Mouse (Mus musculus): ENCODE data around the gene Pter. TPM values are rescaled to one million over a fixed set of nuclear protein-coding genes. Genes with fewer than 3 reads are reported as not detected.
A peak's percentile ranks its signal among the peaks of the same experiment; 100 is the strongest.

The Pter gene
- polyA plus RNA-seq, 1 experiment, result 3.9 TPM

- peaks cover 21% of the 10 kb centered on the region for H3K27me3 ChIP-seq (ENCODE audit: control insufficient read depth, insufficient read depth, insufficient read length)
- no peaks in the 10 kb centered on the region for H3K36me3 ChIP-seq (ENCODE audit: control insufficient read depth, insufficient read depth)
- no peak overlapping the region for H3K4me2 ChIP-seq (ENCODE audit: low read depth)
- H3K79me2 ChIP-seq (ENCODE audit: control insufficient read depth, insufficient read depth), result no peaks in the 10 kb centered on the region
- H3K4me3 ChIP-seq, result no peak overlapping the region
- TF ChIP-seq E2F4 (IDR thresholded peaks at IDR 0.05; ENCODE audit: insufficient read depth) (no peak), USF1 (IDR thresholded peaks at IDR 0.05; ENCODE audit: low read depth) (no peak), SRF (IDR thresholded peaks at IDR 0.05; ENCODE audit: control insufficient read depth, insufficient read length, low read depth) (no peak), MYOD1 (IDR thresholded peaks at IDR 0.05; ENCODE audit: control insufficient read depth in 1 of 3, insufficient read length in 2 of 3, low read depth in 2 of 3) (no peak), CEBPB (IDR thresholded peaks at IDR 0.05; ENCODE audit: insufficient read depth, poor library complexity, severe bottlenecking) (no peak), TCF12 (IDR thresholded peaks at IDR 0.05; ENCODE audit: insufficient read depth, poor library complexity, severe bottlenecking) (no peak), MYOG (IDR thresholded peaks at IDR 0.05; ENCODE audit: control insufficient read depth in 1 of 3, insufficient read depth in 1 of 3, insufficient read length in 2 of 3, low read depth in 2 of 3) (no peak), POLR2A (IDR thresholded peaks at IDR 0.05; ENCODE audit: insufficient read length, low read depth) (no peak), REST (IDR thresholded peaks at IDR 0.05; ENCODE audit: insufficient read depth, insufficient read length) (no peak), POLR2AphosphoS2 (IDR thresholded peaks at IDR 0.05; ENCODE audit: insufficient read length, low read depth) (no peak), TCF3 (IDR thresholded peaks at IDR 0.05; ENCODE audit: insufficient read length, low read depth) (no peak)
- no peak overlapping the region for H3ac ChIP-seq (ENCODE audit: control insufficient read depth, insufficient read length)
These were observed 84.6 kb downstream of the Pter start for GRCm38 (mm10) chr2:13008433-13008832.

- H3K27me3 ChIP-seq (ENCODE audit: control insufficient read depth, insufficient read depth, insufficient read length), result peaks cover 21% of the 10 kb centered on the region
- TF ChIP-seq POLR2AphosphoS2 (IDR thresholded peaks at IDR 0.05; ENCODE audit: insufficient read length, low read depth) (no peak), SRF (IDR thresholded peaks at IDR 0.05; ENCODE audit: control insufficient read depth, insufficient read length, low read depth) (no peak), REST (IDR thresholded peaks at IDR 0.05; ENCODE audit: insufficient read depth, insufficient read length) (no peak)
- H3K4me2 ChIP-seq (ENCODE audit: low read depth), result no peak overlapping the region
- H3K4me3 ChIP-seq, result no peak overlapping the region
- H3ac ChIP-seq (ENCODE audit: control insufficient read depth, insufficient read length), result no peak overlapping the region
- no peaks in the 10 kb centered on the region for H3K36me3 ChIP-seq (ENCODE audit: control insufficient read depth, insufficient read depth)
- no peaks in the 10 kb centered on the region for H3K79me2 ChIP-seq (ENCODE audit: control insufficient read depth, insufficient read depth)
These were observed 85.6 kb downstream of the Pter start for GRCm38 (mm10) chr2:13009261-13009972.

GRCm38 (mm10) chr2:13010030-13010459 lies 86.2 kb downstream of the Pter start:
- H3K4me3 ChIP-seq, result no peak overlapping the region
- TF ChIP-seq POLR2A (IDR thresholded peaks at IDR 0.05; ENCODE audit: insufficient read length, low read depth) (no peak), TCF12 (IDR thresholded peaks at IDR 0.05; ENCODE audit: insufficient read depth, poor library complexity, severe bottlenecking) (no peak), CEBPB (IDR thresholded peaks at IDR 0.05; ENCODE audit: insufficient read depth, poor library complexity, severe bottlenecking) (no peak), USF1 (IDR thresholded peaks at IDR 0.05; ENCODE audit: low read depth) (no peak), REST (IDR thresholded peaks at IDR 0.05; ENCODE audit: insufficient read depth, insufficient read length) (no peak), MAX (IDR thresholded peaks at IDR 0.05; ENCODE audit: low read depth) (no peak), TCF3 (IDR thresholded peaks at IDR 0.05; ENCODE audit: insufficient read length, low read depth) (no peak), MYOD1 (IDR thresholded peaks at IDR 0.05; ENCODE audit: control insufficient read depth in 1 of 3, insufficient read length in 2 of 3, low read depth in 2 of 3) (no peak), POLR2AphosphoS2 (IDR thresholded peaks at IDR 0.05; ENCODE audit: insufficient read length, low read depth) (no peak), SRF (IDR thresholded peaks at IDR 0.05; ENCODE audit: control insufficient read depth, insufficient read length, low read depth) (no peak), MYOG (IDR thresholded peaks at IDR 0.05; ENCODE audit: control insufficient read depth in 1 of 3, insufficient read depth in 1 of 3, insufficient read length in 2 of 3, low read depth in 2 of 3) (no peak), E2F4 (IDR thresholded peaks at IDR 0.05; ENCODE audit: insufficient read depth) (no peak)

GRCm38 (mm10) chr2:13010460-13011341 lies 86.9 kb downstream of the Pter start:
- Histone ChIP-seq H3K36me3 (ENCODE audit: control insufficient read depth, insufficient read depth) (no peaks in the 10 kb centered on the region), H3ac (ENCODE audit: control insufficient read depth, insufficient read length) (peak overlapping the region; percentile 22), H3K79me2 (ENCODE audit: control insufficient read depth, insufficient read depth) (no peaks in the 10 kb centered on the region), H3K27me3 (ENCODE audit: control insufficient read depth, insufficient read depth, insufficient read length) (peaks cover 21% of the 10 kb centered on the region), H3K4me2 (ENCODE audit: low read depth) (peak overlapping the region; percentile 70), H3K4me3 (no peak overlapping the region)
- TF ChIP-seq MYOD1 (IDR thresholded peaks at IDR 0.05; ENCODE audit: control insufficient read depth in 1 of 3, insufficient read length in 2 of 3, low read depth in 2 of 3) (peak in 2 of 3 experiments; percentile 30 to 56), MAX (IDR thresholded peaks at IDR 0.05; ENCODE audit: low read depth) (no peak), MYOG (IDR thresholded peaks at IDR 0.05; ENCODE audit: control insufficient read depth in 1 of 3, insufficient read depth in 1 of 3, insufficient read length in 2 of 3, low read depth in 2 of 3) (peak in 2 of 3 experiments; percentile 24 to 69), POLR2AphosphoS2 (IDR thresholded peaks at IDR 0.05; ENCODE audit: insufficient read length, low read depth) (no peak)

More at GRCm38 (mm10) chr2:13010030-13010459, 86.2 kb downstream of the Pter start:
- peaks cover 21% of the 10 kb centered on the region for H3K27me3 ChIP-seq (ENCODE audit: control insufficient read depth, insufficient read depth, insufficient read length)
- H3ac ChIP-seq (ENCODE audit: control insufficient read depth, insufficient read length), result no peak overlapping the region
- H3K36me3 ChIP-seq (ENCODE audit: control insufficient read depth, insufficient read depth), result no peaks in the 10 kb centered on the region
- no peaks in the 10 kb centered on the region for H3K79me2 ChIP-seq (ENCODE audit: control insufficient read depth, insufficient read depth)
- H3K4me2 ChIP-seq (ENCODE audit: low read depth), result no peak overlapping the region

Data from myocyte (in vitro differentiated cells).